Mouse (Mus musculus): Measurements from ENCODE around the gene Gm12166.

Gm12166 gene

DNA sequence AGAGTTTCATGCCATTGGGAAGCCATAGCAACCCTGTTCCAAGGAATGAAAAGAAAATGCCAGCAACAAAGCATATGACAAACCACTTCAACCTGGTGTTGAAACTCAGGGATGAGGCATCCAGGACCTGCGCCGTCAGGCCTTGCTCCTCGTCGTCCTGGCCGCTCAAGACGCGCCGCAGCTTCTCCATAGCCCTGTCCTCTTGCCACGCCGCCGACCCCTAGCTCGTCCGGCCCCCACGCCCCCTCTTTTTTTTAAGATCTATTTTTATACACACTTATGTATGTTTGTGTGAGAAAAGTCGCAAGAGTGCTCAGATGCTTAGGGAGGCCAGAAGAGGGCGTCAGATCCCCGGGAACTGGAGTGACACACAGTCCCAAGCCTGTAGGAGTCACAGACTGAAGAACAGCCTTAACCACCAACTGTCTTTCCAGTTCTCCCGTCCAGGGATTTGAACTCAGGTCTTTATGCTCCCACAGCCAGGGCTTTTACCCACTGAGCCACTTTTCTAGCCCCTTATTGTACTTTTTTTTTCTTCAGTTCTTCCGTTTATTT is at the start of gene Gm12166:
Gm12166 (minus strand) TSS at position 217 of the 555 bp plus-strand sequence.
- DNase-seq = peak; percentile 58

DNA sequence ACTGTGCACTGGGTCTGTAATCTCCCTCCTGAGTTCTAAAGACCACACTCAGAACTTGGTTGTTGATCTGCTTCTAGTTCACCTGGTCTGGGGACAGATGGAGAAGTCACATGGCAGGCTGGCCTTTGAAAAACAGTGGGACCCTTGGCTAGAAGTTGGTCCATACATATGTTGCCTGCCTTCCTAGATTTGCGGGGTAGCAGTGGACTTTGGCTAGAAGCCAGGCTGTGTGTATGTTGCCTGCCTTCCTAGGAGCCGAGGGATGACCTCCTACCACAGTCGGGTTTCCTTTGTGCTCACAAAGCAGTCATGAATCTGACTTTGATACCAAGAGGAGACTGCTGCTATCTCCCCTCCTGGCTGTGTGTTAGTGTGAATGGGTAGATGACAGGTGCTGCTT is 44.9 kb upstream of the Gm12166 start:
- DNase-seq = no peak

DNA sequence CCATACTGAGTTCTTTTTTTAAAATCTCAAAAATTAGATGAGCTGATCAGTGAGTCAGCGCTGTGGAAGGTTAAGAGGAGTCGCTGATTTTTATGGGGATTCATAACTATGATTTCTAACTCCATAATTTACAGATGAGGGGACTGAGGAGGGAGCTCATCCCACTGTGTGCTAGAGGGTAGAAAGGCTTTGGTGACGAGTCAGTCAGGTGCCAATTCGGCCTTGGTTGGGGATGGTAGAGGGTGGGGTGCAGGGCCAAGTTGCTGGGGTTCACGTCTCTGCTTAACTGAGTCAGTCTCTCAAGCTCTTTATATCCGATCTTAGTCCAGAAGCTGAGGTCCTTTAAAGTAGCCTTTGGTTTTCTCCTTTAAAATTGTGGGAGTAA is 44.1 kb upstream of the Gm12166 start:
- no peak for DNase-seq

DNA sequence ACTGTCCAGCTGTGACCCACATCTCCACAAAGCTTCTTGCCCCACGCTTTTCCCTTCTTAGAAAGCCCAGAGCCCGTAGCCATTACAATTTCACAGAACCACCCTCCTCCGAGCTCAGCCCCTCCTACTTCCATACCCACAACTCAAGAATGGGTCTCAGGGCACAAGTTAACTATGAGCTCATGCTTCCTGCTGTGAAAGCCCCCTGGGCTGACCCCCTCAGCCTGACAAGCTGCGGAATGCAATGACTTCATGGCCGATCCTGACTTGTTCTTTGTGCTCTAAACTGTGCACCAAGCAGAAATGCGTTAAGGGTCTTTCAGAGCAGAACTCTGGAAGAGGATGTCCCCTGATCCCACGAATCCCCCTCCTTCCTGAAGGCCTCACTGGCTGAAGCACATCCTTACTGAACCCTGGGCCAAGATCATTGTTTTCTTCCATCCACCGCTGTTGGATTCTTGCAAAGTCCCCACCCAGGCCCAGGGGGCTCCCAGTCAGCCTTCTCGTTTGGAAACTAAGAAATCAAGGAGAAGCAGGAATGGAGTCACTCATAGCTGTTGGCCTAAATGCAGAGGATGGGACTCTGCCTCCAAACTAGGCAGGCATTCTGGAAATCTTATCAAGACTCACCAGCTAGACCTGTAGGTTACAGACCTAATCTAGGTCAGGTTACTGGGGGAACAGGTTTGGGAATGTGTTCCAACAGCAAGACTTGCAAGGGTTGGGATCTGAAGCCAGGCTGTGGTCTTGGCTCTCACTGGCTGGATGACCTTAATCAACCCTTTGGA is 43.5 kb upstream of the Gm12166 start:
- no peak for DNase-seq

DNA sequence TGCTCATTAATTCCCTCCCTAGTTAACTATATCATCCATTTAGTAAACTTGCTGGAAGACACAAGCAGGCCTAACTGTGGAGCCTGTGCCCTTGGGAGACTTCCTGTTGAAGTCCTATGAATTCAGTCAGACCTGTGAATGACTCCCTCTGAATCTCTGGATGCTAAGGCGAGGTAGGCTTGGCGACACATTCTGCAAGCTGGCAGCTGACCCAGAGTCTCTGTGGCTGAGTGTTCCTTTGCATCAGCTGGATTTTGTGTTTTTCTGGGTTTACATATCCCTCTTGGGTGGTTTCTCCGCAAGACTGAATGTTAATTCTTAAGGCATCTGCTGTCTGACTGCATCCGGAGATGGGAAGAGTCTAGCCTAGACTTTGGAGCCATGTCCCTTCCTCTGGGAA is 40.0 kb upstream of the Gm12166 start:
- DNase-seq = no peak

DNA sequence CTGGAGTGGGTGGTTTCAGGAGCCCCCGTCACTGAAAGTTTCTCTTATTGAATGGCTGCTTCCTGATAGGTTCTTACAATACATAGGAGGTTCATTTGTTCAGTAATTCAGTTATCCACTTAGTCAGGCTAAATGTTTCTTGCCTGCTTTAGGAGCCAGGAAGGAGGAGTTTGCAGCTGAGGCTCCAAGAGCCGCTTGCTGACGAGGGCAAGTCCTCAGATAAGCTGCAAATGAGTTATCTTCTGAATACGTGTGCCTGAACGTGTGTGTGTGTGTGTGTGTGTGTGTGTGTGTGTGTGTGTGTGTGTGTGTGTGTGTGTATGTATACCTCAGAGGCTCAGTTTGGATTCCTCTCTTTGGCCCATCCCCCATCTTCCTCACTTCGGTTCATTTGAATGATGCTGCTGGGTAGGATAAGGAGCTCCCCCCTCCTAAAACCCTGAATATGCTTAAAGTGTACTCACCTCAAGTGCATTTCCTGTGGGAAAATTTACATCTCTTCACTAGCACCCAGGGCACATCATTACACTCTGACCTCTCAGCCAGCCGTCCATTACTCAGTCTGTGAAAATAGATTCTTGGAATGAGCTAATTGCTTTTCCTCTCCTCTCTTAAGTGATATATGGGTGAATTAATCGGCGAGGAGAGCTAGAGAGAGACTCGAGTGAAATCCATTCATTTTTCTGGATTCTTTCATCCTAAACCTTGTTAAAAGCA is 39.0 kb upstream of the Gm12166 start:
- DNase-seq = no peak

DNA sequence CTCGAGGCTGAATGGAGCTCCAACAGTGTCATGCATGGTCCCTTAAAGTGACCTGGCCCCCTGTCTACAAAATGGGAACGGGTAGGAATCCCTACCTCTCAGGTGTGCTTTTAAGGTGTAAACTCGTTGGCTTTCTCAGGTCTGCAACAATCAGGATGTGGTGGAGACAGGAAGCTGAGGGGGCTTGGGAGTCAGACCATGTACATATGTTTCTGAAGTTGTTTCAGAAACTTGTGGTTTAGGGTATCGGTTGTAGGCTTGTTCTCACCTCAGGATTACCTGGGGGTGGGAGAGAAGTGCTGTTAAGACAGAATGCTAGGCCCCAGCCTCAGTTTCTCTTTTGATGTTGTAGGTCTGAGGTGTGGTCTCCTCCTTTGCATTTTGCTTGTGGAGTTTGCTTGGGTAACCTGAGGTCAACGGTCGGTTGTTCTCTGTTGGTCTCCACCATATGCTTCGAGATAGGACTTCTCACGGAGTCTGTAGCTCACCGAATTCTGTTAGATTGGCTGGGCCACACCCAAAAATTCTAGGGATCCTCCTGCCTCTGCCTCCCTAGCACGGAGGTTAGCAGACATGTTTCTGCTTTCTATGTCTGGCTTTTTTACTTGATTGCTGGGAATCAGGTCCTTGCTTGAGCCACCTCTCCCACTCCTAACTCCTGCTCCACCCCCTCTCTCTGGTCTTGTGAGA is 38.1 kb upstream of the Gm12166 start:
- no peak for DNase-seq

DNA sequence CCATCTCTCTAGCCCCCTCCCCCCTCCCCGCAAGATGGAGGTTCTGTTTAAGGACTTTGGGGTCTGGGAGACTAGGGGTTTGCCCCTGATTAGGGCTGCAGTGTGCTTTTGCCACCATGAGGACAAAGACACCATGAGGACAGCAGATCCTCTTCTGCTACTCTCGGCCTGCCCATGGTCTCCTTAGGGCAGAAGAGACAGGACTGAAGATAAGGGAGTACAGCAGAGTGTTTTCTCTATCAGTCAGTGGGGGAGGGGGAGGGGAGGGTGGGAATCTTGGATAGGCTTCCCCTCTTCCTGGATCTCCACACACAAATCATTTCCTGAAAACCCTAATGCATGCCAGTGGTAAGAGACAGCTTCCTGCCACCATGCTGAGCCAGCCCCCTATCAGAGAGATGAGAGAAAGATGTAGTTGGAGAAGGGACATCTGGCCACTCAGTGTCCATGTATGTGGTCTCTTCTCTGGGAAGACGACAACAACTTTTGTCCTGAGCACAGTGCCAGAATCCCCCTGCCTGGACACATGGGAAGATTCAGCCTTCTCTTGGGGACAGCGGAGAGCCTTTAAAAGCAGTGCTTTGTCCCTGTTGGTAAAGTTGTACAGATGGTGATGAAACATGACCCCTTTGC is 37.1 kb upstream of the Gm12166 start:
- DNase-seq = no peak

DNA sequence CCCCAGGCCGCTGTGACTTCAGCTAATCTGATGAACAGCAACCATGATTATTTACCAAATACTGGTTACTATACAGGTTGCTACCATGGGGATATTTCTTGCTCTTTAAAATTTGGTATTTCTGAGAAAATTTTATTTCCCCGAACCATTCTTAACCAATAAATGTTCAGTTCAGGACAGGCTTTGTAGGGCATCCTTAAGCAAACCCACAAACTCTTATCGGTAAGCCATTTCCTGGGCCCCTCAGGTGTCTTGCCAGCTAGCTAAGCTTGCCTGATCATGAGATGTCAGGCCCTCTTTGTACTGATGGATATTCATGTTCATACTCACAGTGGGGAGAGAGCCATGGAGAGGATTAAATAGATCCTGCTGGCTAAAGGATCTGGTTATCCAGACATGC is 34.3 kb upstream of the Gm12166 start:
- DNase-seq = no peak

DNA sequence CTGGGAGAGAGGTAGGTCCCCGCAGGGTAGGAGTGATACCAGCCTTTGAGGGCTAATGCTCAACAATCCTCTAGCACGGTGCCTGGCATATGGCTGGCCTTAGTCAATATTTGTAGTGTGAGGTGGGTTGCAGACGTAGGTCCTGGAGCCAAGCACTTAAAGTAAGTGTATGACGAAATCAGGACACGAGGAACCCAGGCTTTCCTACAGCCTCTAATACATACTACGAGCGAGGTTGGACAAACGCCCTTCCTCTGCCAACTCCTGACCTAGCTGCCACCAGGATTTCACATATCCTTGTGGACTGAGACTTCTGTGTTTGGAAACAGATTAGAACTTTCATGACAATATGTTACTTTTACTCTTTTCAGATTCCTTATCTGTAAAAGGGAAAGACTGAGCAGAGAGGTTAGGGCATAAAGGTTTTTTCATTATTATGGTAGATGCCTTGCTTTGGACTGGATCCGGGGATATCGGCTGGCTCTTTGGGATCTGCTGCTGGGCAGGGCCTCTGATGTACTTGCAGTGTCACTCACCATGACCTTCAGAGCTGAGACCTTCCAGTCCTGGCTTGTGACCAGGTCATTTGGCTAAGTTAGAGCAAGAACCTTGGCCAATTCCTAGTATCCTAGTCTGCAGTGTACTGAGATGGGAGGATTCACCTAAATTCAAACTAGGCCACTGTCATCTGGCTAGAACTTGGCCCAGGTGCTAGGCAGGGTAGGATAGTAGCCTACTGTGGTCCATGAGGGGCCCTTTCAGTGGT is 33.5 kb upstream of the Gm12166 start:
- DNase-seq = no peak

DNA sequence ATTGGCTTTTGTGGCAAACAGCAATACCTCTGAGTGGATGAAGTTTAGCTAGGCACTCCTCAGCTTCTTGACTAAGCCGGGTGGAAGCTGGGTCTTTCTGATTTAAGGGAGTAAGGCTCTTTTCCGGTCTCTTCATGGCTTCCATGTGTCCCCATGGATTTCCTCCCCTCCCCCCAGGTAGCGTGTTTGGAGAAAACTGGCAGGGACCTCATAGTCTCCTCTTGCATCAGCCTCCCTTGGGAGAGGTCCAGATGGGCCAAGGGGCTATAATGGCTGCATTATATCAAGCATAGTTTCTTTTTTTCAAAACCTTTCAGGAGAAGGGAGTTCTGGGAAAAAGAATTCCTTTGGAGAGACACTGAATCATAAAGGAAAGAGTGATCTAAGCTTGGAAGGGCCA is 32.4 kb upstream of the Gm12166 start:
- no peak for DNase-seq

DNA sequence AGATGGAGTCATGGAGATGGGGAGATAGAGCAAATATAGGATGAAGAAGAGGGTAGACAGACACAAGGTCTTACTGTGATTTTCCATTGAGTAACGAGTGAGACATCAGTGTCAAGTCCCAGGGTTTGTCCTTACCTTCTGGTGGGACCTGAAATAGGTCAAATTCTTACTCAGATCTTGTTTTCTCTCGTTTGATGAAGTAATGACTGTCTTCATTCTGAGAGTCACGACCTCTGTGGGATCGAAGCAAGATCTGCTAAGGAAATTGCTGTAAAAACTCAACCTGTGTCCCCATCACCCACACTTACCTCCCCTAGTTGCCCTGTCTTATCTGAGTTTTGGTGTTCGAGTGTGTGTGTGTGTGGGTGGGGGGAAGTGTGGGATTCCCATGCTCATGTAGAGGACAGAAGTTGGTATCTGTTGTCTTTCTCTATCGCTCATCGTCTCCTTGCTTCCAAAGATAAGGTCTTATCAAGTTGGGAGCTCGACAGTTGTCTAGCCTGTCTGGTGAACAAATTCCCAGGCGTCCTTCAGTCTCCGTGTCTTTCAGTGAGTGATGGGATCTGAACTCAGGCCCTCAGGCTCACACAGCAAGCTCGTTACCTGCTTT is 31.8 kb upstream of the Gm12166 start:
- no peak for DNase-seq

DNA sequence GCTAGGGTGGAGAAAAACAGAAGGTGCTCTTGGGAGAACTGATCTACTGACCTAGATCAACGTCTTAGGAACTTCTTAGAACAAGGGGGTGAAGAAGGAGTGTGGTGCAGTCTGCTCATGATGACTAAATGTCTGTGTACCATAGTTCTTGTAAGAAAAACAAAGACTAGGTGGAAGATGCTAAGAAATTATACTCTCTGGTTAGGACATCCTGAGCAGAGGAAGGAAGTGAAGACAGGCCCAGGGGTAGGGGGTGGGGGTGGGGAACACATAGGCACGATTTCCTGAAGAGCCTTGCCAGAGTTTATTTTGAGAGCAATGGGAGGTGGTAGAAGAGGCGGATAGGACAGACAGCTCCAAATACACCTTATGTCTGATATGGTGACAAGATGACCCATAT is 31.3 kb upstream of the Gm12166 start:
- no peak for DNase-seq

DNA sequence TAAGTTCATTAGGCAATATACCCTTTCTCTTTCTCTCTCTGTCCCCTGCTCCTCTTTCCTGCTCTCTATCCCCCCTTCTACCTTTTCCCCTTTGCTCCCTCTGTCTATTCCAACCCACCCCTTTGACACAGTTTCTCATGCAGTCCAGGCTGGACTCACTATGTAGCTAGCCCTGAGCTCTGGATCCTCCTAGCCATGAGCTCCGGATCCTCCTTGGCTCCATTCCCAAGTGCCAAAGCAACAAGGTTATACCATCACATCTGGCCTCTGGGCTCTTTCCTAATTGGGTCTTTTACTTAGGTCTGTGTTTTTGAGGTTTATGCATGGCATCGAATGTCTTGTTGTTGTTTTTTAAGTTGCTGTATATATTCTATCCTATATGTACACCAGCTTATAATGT is 29.0 kb upstream of the Gm12166 start:
- no peak for DNase-seq

DNA sequence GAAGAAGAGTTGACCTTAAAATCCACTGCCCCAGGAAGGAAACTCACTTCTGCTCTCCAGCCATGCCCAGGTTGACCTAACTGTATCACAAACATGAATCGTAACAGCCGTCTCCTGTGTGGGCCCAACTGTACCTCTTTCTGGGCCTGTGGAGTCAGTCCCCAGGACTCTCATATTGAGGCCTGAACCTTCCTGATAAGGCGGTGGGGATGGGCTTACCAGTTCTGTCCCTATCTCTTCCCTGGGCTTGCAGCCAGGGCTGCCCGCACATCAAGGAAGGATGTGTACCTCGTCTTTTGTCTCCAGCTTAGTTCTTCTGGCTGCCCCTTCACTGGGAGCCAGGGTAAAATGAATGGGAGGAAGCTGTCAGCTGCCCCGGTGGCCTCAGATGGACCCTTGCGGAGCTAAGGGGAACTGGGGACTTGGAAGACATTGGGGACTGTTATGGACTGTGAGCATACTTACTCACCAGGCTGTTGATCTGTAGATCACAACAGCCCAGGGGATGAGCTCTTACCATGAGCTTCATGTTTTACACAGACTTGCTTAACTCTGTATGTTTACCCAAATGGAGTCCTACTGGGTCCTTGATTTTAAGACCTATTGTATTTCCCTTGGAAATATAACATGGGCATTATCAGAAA is 25.7 kb upstream of the Gm12166 start:
- DNase-seq = no peak

DNA sequence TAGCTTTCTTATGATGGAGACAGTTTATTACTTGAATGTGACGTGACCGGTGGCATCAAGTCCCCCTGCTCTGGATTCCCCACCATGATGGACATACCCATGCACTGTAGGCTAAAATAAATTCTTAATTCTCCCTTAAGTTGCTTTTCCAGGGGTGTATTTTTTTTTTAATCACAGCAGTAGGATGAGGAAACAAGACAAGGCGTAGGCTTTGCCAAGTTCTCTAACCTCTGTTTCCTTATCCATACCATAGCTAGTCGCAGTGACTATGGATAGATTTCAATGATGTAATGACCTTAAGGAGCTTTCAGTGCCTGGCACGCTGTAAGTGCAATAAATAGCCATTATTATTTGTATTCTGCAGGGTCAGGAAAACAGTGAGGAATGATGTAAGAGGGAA is 25.2 kb upstream of the Gm12166 start:
- DNase-seq = no peak

DNA sequence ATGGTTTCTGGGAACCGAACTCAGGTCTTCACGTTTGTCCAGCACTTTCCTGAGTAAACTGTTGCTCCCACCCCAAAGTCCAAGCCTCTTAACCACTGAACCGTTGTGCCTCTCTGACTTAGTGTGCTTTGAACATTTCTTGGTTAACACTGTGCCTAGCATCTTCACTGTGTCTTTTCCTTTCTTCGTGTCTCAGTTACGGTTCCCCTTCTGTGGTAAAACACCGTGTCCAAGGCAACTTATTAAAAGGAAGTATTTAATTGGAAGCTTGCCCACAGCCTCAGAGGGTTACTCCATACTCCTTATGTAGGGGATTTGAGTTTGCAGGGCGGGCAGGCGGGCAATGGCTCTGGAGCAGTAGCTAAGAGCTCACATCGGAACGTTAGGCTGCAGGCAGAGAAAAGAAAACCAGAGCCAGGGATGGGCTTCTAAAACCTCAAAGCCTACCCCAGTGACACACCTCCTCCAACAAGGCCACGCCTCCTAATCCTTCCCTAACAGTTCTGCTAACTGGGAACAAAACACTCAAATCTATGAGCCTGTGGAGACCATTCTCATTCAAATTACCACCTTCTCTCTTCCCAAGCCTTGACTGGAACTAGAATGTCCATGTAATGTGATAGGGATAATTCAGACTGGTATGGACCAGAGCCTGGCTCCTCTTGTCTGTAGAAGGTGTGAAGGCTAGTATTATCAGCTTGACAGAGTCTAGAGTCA is 24.5 kb upstream of the Gm12166 start:
- DNase-seq = no peak

DNA sequence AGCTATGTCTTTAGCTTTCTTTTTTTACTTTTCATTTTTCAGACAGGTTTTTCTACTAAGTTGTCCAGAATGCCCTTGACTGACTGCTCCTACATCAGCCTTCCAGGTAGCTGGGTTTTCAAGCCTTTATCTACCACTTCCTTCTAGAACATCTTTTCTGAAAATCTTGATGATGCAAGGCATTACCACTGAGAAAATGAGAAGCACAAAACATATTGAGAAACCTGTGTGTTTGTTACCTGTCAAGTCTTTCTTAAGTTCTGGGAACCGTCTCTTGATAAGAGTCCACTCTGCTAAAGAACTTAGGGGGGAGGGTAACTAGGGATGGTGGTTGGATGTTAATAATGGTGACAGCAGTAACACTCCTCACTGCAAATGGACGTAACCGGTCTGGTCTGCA is 23.4 kb upstream of the Gm12166 start:
- no peak for DNase-seq

DNA sequence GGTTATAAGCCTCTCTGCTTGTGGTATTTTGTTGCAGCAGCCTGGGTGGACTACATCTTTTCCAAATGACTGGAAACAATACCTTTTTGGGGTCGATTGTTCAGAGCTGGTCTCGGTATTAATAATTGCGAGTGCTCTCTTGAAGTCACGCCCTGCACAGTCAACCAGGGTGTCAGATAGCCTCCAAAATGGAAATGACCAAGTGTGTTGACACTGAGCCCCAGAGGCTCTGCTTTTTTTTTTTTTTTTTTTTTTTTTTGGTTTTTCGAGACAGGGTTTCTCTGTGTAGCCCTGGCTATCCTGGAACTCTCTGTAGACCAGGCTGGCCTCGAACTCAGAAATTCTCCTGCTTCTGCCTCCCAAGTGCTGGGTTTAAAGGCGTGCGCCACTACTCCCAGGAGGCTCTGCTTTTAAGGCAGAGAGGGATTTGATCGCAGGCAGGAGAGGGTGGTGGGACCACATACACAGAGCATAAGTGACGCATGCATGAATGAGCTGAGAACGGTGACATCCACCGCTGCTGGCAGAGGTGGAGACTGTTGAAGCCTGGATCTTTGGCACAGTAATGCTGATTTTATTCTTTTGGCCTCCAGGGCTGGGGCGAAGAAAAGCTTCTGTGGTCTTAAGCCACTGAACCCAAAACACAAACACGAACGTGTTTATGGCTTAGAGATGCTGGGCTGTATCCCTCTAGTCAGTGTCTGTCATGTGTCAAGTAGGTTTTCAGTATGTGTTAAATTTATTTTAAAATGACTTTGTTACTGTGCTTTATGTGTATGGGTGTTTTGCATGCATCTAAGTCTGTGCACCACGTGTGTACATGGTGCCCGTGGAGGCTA is 21.9 kb upstream of the Gm12166 start:
- DNase-seq = no peak
